Mouse (Mus musculus) C2C12 (cell line): ENCODE data around the gene Ube2e2. TPM values are rescaled to one million over a fixed set of nuclear protein-coding genes. Genes with fewer than 3 reads are reported as not detected.

Experiments
- H3K27me3 ChIP-seq: one replicate; pipeline ENCODE4 v1.6.1; 2011; ENCODE audit not compliant: control insufficient read depth, insufficient read depth, insufficient read length
- H3K36me3 ChIP-seq: one replicate; pipeline ENCODE4 v1.6.1; 2011; ENCODE audit not compliant: control insufficient read depth, insufficient read depth
- H3K4me3 ChIP-seq: one replicate; pipeline ENCODE4 v1.5.1; 2011; ENCODE audit warnings: mild to moderate bottlenecking, control low read depth; ENCODE audit not compliant: poor library complexity, insufficient read depth, severe bottlenecking
- H3K79me2 ChIP-seq: one replicate; pipeline ENCODE4 v1.6.1; 2011; ENCODE audit not compliant: control insufficient read depth, insufficient read depth
- H3K79me3 ChIP-seq: one replicate; pipeline ENCODE4 v1.6.1; 2011; ENCODE audit warnings: low read depth, control low read depth
- H3ac ChIP-seq: one replicate; pipeline ENCODE3; 2011; ENCODE audit warnings: low read depth; ENCODE audit not compliant: control insufficient read depth, insufficient read length
- CEBPB ChIP-seq: IDR thresholded peaks from one replicate; pipeline ENCODE4 v1.6.1; 2011; ENCODE audit warnings: low read depth, mild to moderate bottlenecking, control low read depth, moderate library complexity
- CTCF ChIP-seq: IDR thresholded peaks from one replicate; pipeline ENCODE4 v1.5.1; 2011; ENCODE audit not compliant: control insufficient read depth, insufficient read depth, insufficient read length
- FOSL1 ChIP-seq: IDR thresholded peaks from one replicate; pipeline ENCODE4 v1.8.0; 2011; ENCODE audit warnings: mild to moderate bottlenecking, low read length; ENCODE audit not compliant: poor library complexity, insufficient read depth, severe bottlenecking
- MAX ChIP-seq: IDR thresholded peaks from one replicate; pipeline ENCODE4 v1.6.1; 2011; ENCODE audit warnings: mild to moderate bottlenecking, control low read depth
- MYOD1 ChIP-seq: IDR thresholded peaks from one replicate; pipeline ENCODE4 v1.6.1; 2011; ENCODE audit warnings: low read depth; ENCODE audit not compliant: control insufficient read depth, insufficient read length
- MYOG ChIP-seq: IDR thresholded peaks from one replicate; pipeline ENCODE4 v1.6.1; 2011; ENCODE audit not compliant: control insufficient read depth, insufficient read length; ENCODE audit errors: extremely low read depth
- USF1 ChIP-seq: IDR thresholded peaks from one replicate; pipeline ENCODE4 v1.6.1; 2011; ENCODE audit warnings: low read depth, mild to moderate bottlenecking, control low read depth, moderate library complexity
- polyA plus RNA-seq: library from polyadenylated mRNA; unstranded; fragments of >200 nt; fragmentation: generic; extraction: Trizol; gene quantifications from one replicate; pipeline ENCODE4 v1.2.1, GENCODE M21; 2012; ENCODE audit warnings: missing spikeins

Ube2e2 gene
- polyA plus RNA-seq, 1 experiment: 26.1 TPM

- Histone ChIP-seq H3ac (no peak overlapping the region), H3K79me2 (no peaks in the 10 kb centered on the region), H3K79me3 (no peaks in the 10 kb centered on the region), H3K27me3 (no peaks in the 10 kb centered on the region), H3K4me3 (no peak overlapping the region), H3K36me3 (no peaks in the 10 kb centered on the region)
- no peak for TF ChIP-seq CEBPB
- TF ChIP-seq USF1: no peak
- no peak for TF ChIP-seq MAX
- no peak for TF ChIP-seq MYOG
- no peak for TF ChIP-seq CTCF
- TF ChIP-seq MYOD1: no peak
- no peak for TF ChIP-seq FOSL1
These were observed 244.9 kb downstream of the Ube2e2 start for GRCm38 (mm10) chr14:18649123-18649675.

GRCm38 (mm10) chr14:18641656-18642055 lies 252.4 kb downstream of the Ube2e2 start:
- H3K4me3 ChIP-seq: no peak overlapping the region
- no peaks in the 10 kb centered on the region for H3K79me2 ChIP-seq
- no peaks in the 10 kb centered on the region for H3K27me3 ChIP-seq
- H3ac ChIP-seq: no peak overlapping the region
- H3K79me3 ChIP-seq: no peaks in the 10 kb centered on the region
- no peaks in the 10 kb centered on the region for H3K36me3 ChIP-seq
- TF ChIP-seq CTCF (no peak), MYOD1 (no peak), USF1 (no peak), MYOG (no peak), CEBPB (no peak), MAX (no peak), FOSL1 (no peak)

GRCm38 (mm10) chr14:18638753-18639456 lies 255.2 kb downstream of the Ube2e2 start:
- TF ChIP-seq CEBPB: no peak
- TF ChIP-seq FOSL1: no peak
- TF ChIP-seq MYOG: no peak
- TF ChIP-seq MYOD1: no peak
- no peak for TF ChIP-seq USF1
- TF ChIP-seq CTCF: no peak
- TF ChIP-seq MAX: no peak
- H3K27me3 ChIP-seq: no peaks in the 10 kb centered on the region
- no peak overlapping the region for H3K4me3 ChIP-seq
- H3K36me3 ChIP-seq: no peaks in the 10 kb centered on the region
- H3K79me3 ChIP-seq: no peaks in the 10 kb centered on the region
- no peaks in the 10 kb centered on the region for H3K79me2 ChIP-seq
- no peak overlapping the region for H3ac ChIP-seq

GRCm38 (mm10) chr14:18637739-18638138 lies 256.3 kb downstream of the Ube2e2 start:
- Histone ChIP-seq H3K4me3 (no peak overlapping the region), H3K36me3 (no peaks in the 10 kb centered on the region)
- no peak for TF ChIP-seq FOSL1
- TF ChIP-seq CEBPB: no peak
- no peak for TF ChIP-seq MYOG
- TF ChIP-seq MAX: no peak
- TF ChIP-seq USF1: no peak
- no peak for TF ChIP-seq MYOD1
- no peak for TF ChIP-seq CTCF

GRCm38 (mm10) chr14:18628170-18628569 lies 265.9 kb downstream of the Ube2e2 start:
- no peak overlapping the region for H3ac ChIP-seq
- TF ChIP-seq FOSL1: no peak
- no peak for TF ChIP-seq MAX
- no peak for TF ChIP-seq MYOD1
- no peak for TF ChIP-seq USF1
- TF ChIP-seq CTCF: no peak
- no peak for TF ChIP-seq CEBPB
- TF ChIP-seq MYOG: no peak
- H3K79me2 ChIP-seq: no peaks in the 10 kb centered on the region
- no peaks in the 10 kb centered on the region for H3K79me3 ChIP-seq
- H3K36me3 ChIP-seq: no peaks in the 10 kb centered on the region
- H3K27me3 ChIP-seq: no peaks in the 10 kb centered on the region
- H3K4me3 ChIP-seq: no peak overlapping the region

More at GRCm38 (mm10) chr14:18637739-18638138, 256.3 kb downstream of the Ube2e2 start:
- Histone ChIP-seq H3K79me3 (no peaks in the 10 kb centered on the region), H3K27me3 (no peaks in the 10 kb centered on the region), H3ac (no peak overlapping the region), H3K79me2 (no peaks in the 10 kb centered on the region)
